Mouse (Mus musculus) stomach, embryonic 16.5 days (tissue): ENCODE results near the gene Ssbp4. TPM values are rescaled to one million over a fixed set of nuclear protein-coding genes. Genes with fewer than 3 reads are reported as not detected.

Source experiments
- ATAC-seq: fragments of 200-750 bp; cut with Nextera tagmentation; 2 replicates; pipeline ENCODE4 v1.8.0; 2017; ENCODE audit warnings: moderate number of reproducible peaks, moderate TSS enrichment; ENCODE audit not compliant: insufficient read depth, low FRiP score
- H3K27ac ChIP-seq: fragments of 300-500 bp; sonication (generic); 2 replicates; pipeline ENCODE4 v1.5.1; 2014; ENCODE audit warnings: low read length
- H3K27me3 ChIP-seq: fragments of 300-500 bp; sonication (generic); 2 replicates; pipeline ENCODE4 v1.6.1; 2014; ENCODE audit warnings: low read length, control low read depth, mixed read lengths; ENCODE audit not compliant: control insufficient read depth, insufficient read depth
- H3K36me3 ChIP-seq: fragments of 300-500 bp; sonication (generic); 2 replicates; pipeline ENCODE4 v1.6.1; 2014; ENCODE audit warnings: low read length; ENCODE audit not compliant: control insufficient read depth, insufficient read depth
- H3K4me1 ChIP-seq: fragments of 300-500 bp; sonication (generic); 2 replicates; pipeline ENCODE4 v1.6.1; 2014; ENCODE audit warnings: low read length, control low read depth, mixed read lengths; ENCODE audit not compliant: control insufficient read depth, insufficient read depth
- H3K4me2 ChIP-seq: fragments of 300-500 bp; sonication (generic); 2 replicates; pipeline ENCODE4 v1.6.1; 2014; ENCODE audit warnings: low read depth, low read length, mixed read lengths
- H3K4me3 ChIP-seq: fragments of 300-500 bp; sonication (generic); replicated peaks from 2 replicates; pipeline ENCODE4 v1.5.1; 2014; ENCODE audit warnings: mild to moderate bottlenecking, low read length
- H3K9ac ChIP-seq: fragments of 300-500 bp; sonication (generic); 2 replicates; pipeline ENCODE4 v1.6.1; 2014; ENCODE audit warnings: low read length
- H3K9me3 ChIP-seq: fragments of 300-500 bp; sonication (generic); replicated peaks from 2 replicates; pipeline ENCODE4 v1.6.1; 2016; ENCODE audit warnings: low read length, control low read depth; ENCODE audit not compliant: control insufficient read depth
- WGBS: fragments of 180-500 bp; shearing (Covaris S2); extraction: QIAGEN DNeasy Blood & Tissue Kit; methylation state at CpG from one replicate; pipeline ENCODE4 v1.1.7; 2014; 5-methylcytosine and 5-hydroxymethylcytosine counted together
- polyA plus RNA-seq: library from polyadenylated mRNA; unstranded; fragments of >200 nt; fragmentation: Nextera tagmentation; extraction: Ambion mirVana; gene quantifications from 2 replicates; pipeline ENCODE4 v1.2.1, GENCODE M21; 2015

Gene Ssbp4
- polyA plus RNA-seq, 1 experiment from 2014 or later, result 68.3 TPM

- Histone ChIP-seq H3K9me3 (no peaks in the 10 kb centered on the region), H3K9ac (no peak overlapping the region), H3K27me3 (no peaks in the 10 kb centered on the region), H3K4me1 (peaks cover 32% of the 10 kb centered on the region), H3K36me3 (no peaks in the 10 kb centered on the region), H3K4me3 (no peak overlapping the region), H3K27ac (0 out of 2 replicates have a peak overlapping the region, but pooled peaks have one; percentile 3), H3K4me2 (no peak overlapping the region)
- ATAC-seq, result no peak; the same call in 1 of the 2 replicates
- 62% methylated on average over 2 of the region's 2 CpGs for WGBS
Measured at GRCm38 (mm10) chr8:70560096-70560495, 48.6 kb downstream of the Ssbp4 start.

- WGBS, result 76% methylated on average over 3 of the region's 3 CpGs
- Histone ChIP-seq H3K4me1 (peaks cover 33% of the 10 kb centered on the region), H3K9me3 (no peaks in the 10 kb centered on the region)
Measured at GRCm38 (mm10) chr8:70558983-70559382, 49.7 kb downstream of the Ssbp4 start.

GRCm38 (mm10) chr8:70558334-70558733 lies 50.3 kb downstream of the Ssbp4 start:
- Histone ChIP-seq H3K27ac (no peak overlapping the region), H3K36me3 (no peaks in the 10 kb centered on the region), H3K4me1 (peaks cover 40% of the 10 kb centered on the region), H3K27me3 (no peaks in the 10 kb centered on the region), H3K4me2 (no peak overlapping the region), H3K9ac (no peak overlapping the region; the same call in 1 of the 2 replicates), H3K9me3 (no peaks in the 10 kb centered on the region), H3K4me3 (no peak overlapping the region)
- ATAC-seq, result no peak
- 46% methylated on average over 4 of the region's 4 CpGs for WGBS

More at GRCm38 (mm10) chr8:70558983-70559382, 49.7 kb downstream of the Ssbp4 start:
- H3K27ac ChIP-seq, result no peak overlapping the region
- no peak overlapping the region for H3K9ac ChIP-seq
- H3K4me3 ChIP-seq, result no peak overlapping the region
- no peaks in the 10 kb centered on the region for H3K36me3 ChIP-seq
- ATAC-seq, result no peak
- H3K27me3 ChIP-seq, result no peaks in the 10 kb centered on the region
- H3K4me2 ChIP-seq, result no peak overlapping the region

GRCm38 (mm10) chr8:70555079-70555747 lies 53.5 kb downstream of the Ssbp4 start:
- 82% methylated on average over 4 of the region's 4 CpGs for WGBS
- Histone ChIP-seq H3K27me3 (no peaks in the 10 kb centered on the region), H3K36me3 (no peaks in the 10 kb centered on the region), H3K9me3 (no peaks in the 10 kb centered on the region), H3K4me3 (no peak overlapping the region), H3K4me1 (peaks cover 32% of the 10 kb centered on the region), H3K9ac (no peak overlapping the region), H3K27ac (no peak overlapping the region), H3K4me2 (no peak overlapping the region)
- no peak for ATAC-seq

DNA sequence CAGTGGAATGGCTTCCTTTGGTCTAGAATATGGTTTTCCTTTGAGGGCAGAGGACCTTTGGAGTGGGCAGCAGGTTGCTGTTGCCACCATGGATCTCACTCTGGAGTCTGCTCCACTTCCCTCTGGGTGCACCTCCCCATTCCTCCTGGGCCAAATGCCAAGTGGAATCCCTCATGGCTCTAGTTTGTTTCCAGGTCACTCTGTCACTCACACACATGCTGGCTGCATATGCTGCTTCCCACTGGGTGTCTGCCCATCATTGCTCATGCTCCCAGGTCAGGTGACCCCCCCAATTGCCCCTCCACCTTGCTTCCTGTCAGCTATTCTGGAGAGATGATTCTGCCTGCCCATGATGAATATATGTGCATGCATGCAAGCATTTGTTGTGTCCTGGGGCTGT lies 54.9 kb downstream of the Ssbp4 start:
- Histone ChIP-seq H3K4me1 (peaks cover 27% of the 10 kb centered on the region), H3K36me3 (no peaks in the 10 kb centered on the region), H3K27me3 (no peaks in the 10 kb centered on the region), H3K4me3 (no peak overlapping the region), H3K9ac (no peak overlapping the region), H3K4me2 (no peak overlapping the region), H3K27ac (peak overlapping the region; percentile 24), H3K9me3 (no peaks in the 10 kb centered on the region)
- ATAC-seq, result no peak

DNA sequence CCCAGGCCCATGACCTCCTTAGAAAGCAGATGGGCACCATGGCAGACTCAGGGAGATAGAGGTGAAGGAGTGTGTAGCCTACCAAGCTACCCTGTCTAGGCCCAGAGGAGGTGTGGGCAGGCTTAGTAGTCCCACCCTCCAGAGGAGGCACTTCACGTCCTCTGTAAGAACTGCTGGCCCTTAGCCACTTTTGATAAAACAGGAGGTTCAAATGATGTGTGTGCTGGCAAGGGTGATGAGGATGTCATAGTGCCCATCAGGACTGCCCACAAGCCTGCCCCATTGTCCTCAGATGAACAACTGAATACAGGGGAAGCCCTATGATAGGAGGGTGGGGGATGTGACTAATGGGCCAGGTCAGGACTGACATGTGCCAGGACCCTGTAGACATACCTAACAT lies 55.8 kb downstream of the Ssbp4 start:
- Histone ChIP-seq H3K4me2 (no peak overlapping the region), H3K27ac (no peak overlapping the region), H3K9ac (no peak overlapping the region), H3K36me3 (no peaks in the 10 kb centered on the region), H3K4me1 (peaks cover 21% of the 10 kb centered on the region), H3K27me3 (no peaks in the 10 kb centered on the region), H3K4me3 (no peak overlapping the region), H3K9me3 (no peaks in the 10 kb centered on the region)
- 38% methylated on average over 1 of the region's 1 CpGs for WGBS
- ATAC-seq, result 0 out of 2 replicates have a peak, but pooled peaks have one; percentile 6

GRCm38 (mm10) chr8:70551558-70552161 lies 57.0 kb downstream of the Ssbp4 start:
- no peaks in the 10 kb centered on the region for H3K27me3 ChIP-seq
- H3K27ac ChIP-seq, result no peak overlapping the region
- peaks cover 23% of the 10 kb centered on the region for H3K4me1 ChIP-seq
- no peaks in the 10 kb centered on the region for H3K36me3 ChIP-seq
- no peak overlapping the region for H3K4me2 ChIP-seq
- no peak overlapping the region for H3K4me3 ChIP-seq
- 51% methylated on average over 3 of the region's 3 CpGs for WGBS
- no peak for ATAC-seq
- no peaks in the 10 kb centered on the region for H3K9me3 ChIP-seq
- no peak overlapping the region for H3K9ac ChIP-seq

DNA sequence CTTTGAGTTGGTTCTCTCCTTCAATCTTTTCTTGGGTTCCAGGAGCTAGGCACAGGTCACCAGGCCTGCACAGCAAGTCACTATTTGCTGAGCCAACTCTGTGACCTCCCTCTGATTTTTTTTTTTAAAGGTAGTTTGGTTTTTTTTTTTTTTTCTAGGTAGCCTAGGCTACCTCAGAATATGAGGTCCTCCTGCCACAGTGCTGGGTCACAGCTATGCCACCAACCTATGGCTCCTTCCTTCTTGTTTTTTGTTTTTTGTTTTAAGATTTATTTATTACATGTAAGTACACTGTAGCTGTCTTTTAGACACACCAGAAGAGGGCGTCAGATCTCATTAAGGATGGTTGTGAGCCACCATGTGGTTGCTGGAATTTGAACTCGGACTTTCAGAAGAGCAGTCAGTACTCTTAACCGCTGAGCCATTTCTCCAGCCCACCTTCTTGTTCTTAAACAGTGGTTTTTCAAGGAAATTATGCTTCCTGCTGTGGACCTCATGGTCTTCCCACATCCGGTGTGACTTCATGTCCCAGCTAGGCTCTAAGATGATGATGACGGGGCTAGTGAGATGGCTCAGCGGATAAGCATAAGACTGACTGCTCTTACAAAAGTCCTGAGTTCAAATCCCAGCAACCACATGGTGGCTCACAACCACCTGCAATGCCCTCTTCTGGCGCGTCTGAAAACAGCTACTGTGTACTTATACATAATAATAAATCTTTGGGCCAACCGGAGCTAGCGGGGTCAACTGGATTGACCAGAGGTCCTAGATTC lies 59.1 kb downstream of the Ssbp4 start:
- Histone ChIP-seq H3K9me3 (no peaks in the 10 kb centered on the region), H3K27ac (no peak overlapping the region), H3K4me3 (no peak overlapping the region), H3K9ac (no peak overlapping the region), H3K4me1 (peaks cover 24% of the 10 kb centered on the region), H3K4me2 (no peak overlapping the region), H3K27me3 (no peaks in the 10 kb centered on the region), H3K36me3 (no peaks in the 10 kb centered on the region)
- WGBS, result 86% methylated on average over 10 of the region's 10 CpGs
- no peak for ATAC-seq

DNA sequence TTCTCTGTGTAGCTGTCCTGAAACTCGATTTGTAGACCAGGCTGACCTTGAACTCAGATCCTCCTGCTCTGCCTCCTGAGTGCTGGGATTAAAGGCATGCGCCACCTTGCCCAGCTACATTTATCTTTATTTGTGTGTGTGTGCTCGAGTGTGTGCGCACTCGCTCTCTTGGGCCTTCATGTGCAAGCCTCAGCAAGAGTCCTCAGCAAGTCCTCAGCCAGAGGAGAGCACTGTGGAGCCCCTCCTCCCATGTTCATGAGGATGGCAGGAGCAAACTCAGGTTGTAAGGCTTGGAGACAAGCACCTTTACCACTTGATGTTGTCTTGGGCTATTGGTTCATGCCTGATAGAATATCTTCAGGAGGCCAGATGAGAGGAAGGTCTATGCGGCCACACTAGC lies 60.9 kb downstream of the Ssbp4 start:
- no peak overlapping the region for H3K4me3 ChIP-seq
- ATAC-seq, result no peak
- no peaks in the 10 kb centered on the region for H3K36me3 ChIP-seq
- H3K4me1 ChIP-seq, result peaks cover 19% of the 10 kb centered on the region
- H3K27ac ChIP-seq, result no peak overlapping the region
- no peaks in the 10 kb centered on the region for H3K27me3 ChIP-seq
- no peaks in the 10 kb centered on the region for H3K9me3 ChIP-seq
- no peak overlapping the region for H3K4me2 ChIP-seq
- WGBS, result 80% methylated on average over 6 of the region's 6 CpGs
- no peak overlapping the region for H3K9ac ChIP-seq
